Mouse (Mus musculus): ENCODE measurements around the gene Plekhh1.

DNA sequence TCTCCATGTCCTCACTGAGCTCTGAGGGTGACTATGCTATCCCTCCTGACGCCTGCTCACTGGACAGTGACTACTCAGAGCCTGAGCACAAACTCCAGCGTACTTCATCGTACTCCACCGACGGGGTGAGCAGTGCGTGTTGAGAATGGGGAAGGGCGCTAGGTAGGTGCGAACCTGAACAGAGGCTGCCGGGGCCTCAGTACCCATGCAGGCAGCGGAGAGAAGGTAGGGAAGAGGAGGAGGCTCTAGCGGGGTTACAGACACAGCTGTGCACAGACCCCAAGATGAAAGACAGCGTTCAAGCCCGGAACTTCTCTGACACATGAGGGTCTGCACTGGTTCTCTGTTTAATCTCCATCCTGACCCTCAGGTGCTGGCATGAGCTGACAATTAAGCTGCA, 35.5 kb downstream of the Plekhh1 start:
- no peak for TF ChIP-seq CTCF (IDR thresholded peaks at IDR 0.05; ENCODE audit: borderline replicate concordance, insufficient read depth, low read length)
- no peak for TF ChIP-seq POLR2A (IDR thresholded peaks at IDR 0.05; ENCODE audit: low read depth, low read length)

Measured in embryonic fibroblast, embryonic 13.5 days (primary cell).